Mouse (Mus musculus): ENCODE data around the gene Nme3. TPM values are rescaled to one million over a fixed set of nuclear protein-coding genes. Genes with fewer than 3 reads are reported as not detected.
"Not testable (repeated sequence)": the region's sequence is repeated elsewhere in the genome, so short reads cannot be mapped to it uniquely, and the experiment has no call there.

The Nme3 gene
- polyA plus RNA-seq, 1 experiment from 2014 or later: 95.8 TPM

DNA sequence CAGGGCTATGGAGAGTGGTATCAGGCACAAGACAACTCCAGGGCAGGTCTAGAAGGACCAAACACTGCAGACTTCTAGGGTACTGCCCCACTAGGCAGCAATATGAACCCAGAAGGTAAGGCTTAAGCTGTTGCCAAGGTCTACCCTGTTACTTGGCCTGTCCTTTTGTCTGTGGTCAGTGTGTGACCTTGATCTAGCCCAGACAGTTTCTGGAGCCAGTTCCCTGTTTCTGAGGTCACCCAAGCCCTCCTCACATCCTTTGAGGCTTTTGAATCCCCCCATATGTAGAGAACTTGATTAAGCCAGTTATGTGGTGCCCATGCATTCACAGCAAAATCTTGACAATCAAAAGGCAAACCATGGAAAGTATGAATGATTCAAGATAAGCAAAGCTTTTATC, 39.4 kb downstream of the Nme3 start:
- Histone ChIP-seq H3K4me2 (replicated peaks) (peak overlapping the region; percentile 90), H3K4me3 (replicated peaks; ENCODE audit: low read length) (peak overlapping the region; percentile 93), H3K9me3 (ENCODE audit: control insufficient read depth, low read length) (no peaks in the 10 kb centered on the region), H3K9ac (peak overlapping the region; percentile 92), H3K4me1 (replicated peaks; ENCODE audit: control insufficient read depth, insufficient read depth, low read length) (peaks cover 16% of the 10 kb centered on the region), H3K36me3 (replicated peaks; ENCODE audit: control insufficient read depth, insufficient read depth) (peaks cover 13% of the 10 kb centered on the region), H3K27me3 (ENCODE audit: control insufficient read depth, insufficient read depth, low read length) (no peaks in the 10 kb centered on the region), H3K27ac (no peak overlapping the region)
- ATAC-seq (ENCODE audit: low FRiP score) (no peak), DNase-seq (ENCODE audit: low spot score) (no peak)

DNA sequence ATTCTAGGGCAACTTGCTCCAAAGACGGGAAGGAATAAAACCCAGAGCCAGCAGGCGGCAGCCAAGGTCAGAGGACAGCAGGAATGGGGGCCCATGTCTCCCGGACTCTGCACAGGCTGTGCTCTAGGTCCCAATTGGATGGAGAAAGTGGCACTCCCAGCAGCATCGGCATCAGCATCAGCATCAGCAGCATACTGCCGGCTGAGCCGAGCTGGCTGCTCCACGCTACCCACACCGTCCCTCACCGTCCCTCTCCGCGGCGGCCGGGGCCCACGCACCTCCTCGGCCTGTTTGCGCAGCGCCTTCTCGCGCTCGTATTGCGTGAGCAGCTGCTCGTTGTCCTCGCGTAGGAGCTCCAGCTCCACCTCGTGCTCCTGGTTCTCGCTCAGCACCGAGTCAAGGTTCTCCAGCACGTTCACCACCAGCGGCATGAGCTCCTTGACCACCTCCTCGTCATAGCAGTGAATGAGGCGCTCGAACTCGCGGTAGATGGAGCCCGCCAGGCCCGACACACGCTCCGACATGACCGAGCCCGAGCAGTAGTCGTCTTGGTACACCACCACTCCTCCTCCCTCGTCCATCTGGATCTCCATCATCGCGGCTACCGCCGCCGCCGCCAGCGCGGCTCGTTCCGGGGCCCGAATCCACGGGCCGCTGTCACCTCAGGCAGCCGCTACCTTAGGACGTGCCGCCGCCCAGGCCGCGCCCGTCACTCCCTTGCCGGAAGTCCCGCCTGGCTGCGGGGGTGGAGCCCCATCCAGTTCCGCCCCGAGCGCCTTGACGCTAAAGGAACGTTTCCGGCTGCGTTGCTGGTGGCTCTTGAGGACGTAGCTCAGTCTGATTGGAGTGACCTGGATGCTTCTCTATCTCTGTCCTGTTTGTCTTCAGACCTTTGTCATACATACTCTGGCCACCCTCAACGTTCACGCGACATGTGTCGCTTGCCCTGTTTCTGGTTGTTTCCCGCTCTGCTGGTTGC, 40.2 kb downstream of the Nme3 start, which contains the start of gene Mapk8ip3:
Mapk8ip3 (minus strand) TSS at position 719 of the 979 bp plus-strand sequence.
- Histone ChIP-seq H3K9ac (peak within 1 kb of the TSS; percentile 92), H3K9me3 (ENCODE audit: control insufficient read depth, low read length) (no peaks in the 10 kb centered on the region), H3K27me3 (ENCODE audit: control insufficient read depth, insufficient read depth, low read length) (no peaks in the 10 kb centered on the region), H3K4me3 (replicated peaks; ENCODE audit: low read length) (peak within 1 kb of the TSS; percentile 93), H3K36me3 (replicated peaks; ENCODE audit: control insufficient read depth, insufficient read depth) (peaks cover 7% of the 10 kb centered on the region; the same call in 1 of the 2 replicates), H3K27ac (peak within 1 kb of the TSS; percentile 95), H3K4me1 (replicated peaks; ENCODE audit: control insufficient read depth, insufficient read depth, low read length) (peaks cover 16% of the 10 kb centered on the region), H3K4me2 (replicated peaks) (peak within 1 kb of the TSS; percentile 90)
- under 1% methylated on average over 78 of the region's 78 CpGs for WGBS
- peak; percentile 92 for DNase-seq (ENCODE audit: low spot score)
- peak; percentile 98 for ATAC-seq (ENCODE audit: low FRiP score)

- no peak for ATAC-seq (ENCODE audit: low FRiP score)
- Histone ChIP-seq H3K27ac (peak overlapping the region; percentile 95), H3K4me2 (replicated peaks) (peak overlapping the region; percentile 90), H3K9ac (peak overlapping the region; percentile 92), H3K27me3 (ENCODE audit: control insufficient read depth, insufficient read depth, low read length) (no peaks in the 10 kb centered on the region), H3K9me3 (ENCODE audit: control insufficient read depth, low read length) (no peaks in the 10 kb centered on the region), H3K4me3 (replicated peaks; ENCODE audit: low read length) (peak overlapping the region; percentile 93), H3K4me1 (replicated peaks; ENCODE audit: control insufficient read depth, insufficient read depth, low read length) (peaks cover 16% of the 10 kb centered on the region), H3K36me3 (replicated peaks; ENCODE audit: control insufficient read depth, insufficient read depth) (no peaks in the 10 kb centered on the region)
- 51% methylated on average over 6 of the region's 6 CpGs for WGBS
- DNase-seq (ENCODE audit: low spot score): no peak
These were observed 41.0 kb downstream of the Nme3 start for GRCm38 (mm10) chr17:24937266-24937665.

- H3K27me3 ChIP-seq (ENCODE audit: control insufficient read depth, insufficient read depth, low read length); ATAC-seq (ENCODE audit: low FRiP score); H3K4me2 ChIP-seq (replicated peaks); H3K4me3 ChIP-seq (replicated peaks; ENCODE audit: low read length); DNase-seq (ENCODE audit: low spot score); H3K27ac ChIP-seq; H3K9ac ChIP-seq; H3K9me3 ChIP-seq (ENCODE audit: control insufficient read depth, low read length); H3K4me1 ChIP-seq (replicated peaks; ENCODE audit: control insufficient read depth, insufficient read depth, low read length): not testable (repeated sequence)
- peaks cover 38% of the 10 kb centered on the region for H3K36me3 ChIP-seq (replicated peaks; ENCODE audit: control insufficient read depth, insufficient read depth)
- 5% methylated on average over 2 of the region's 2 CpGs for WGBS
These were observed 46.2 kb downstream of the Nme3 start for GRCm38 (mm10) chr17:24942453-24942852.

GRCm38 (mm10) chr17:24943036-24943435, 46.7 kb downstream of the Nme3 start:
- H3K4me3 ChIP-seq (replicated peaks; ENCODE audit: low read length): no peak overlapping the region
- DNase-seq (ENCODE audit: low spot score) (no peak), ATAC-seq (ENCODE audit: low FRiP score) (no peak)
- WGBS: 87% methylated on average over 7 of the region's 7 CpGs
- H3K36me3 ChIP-seq (replicated peaks; ENCODE audit: control insufficient read depth, insufficient read depth): peaks cover 44% of the 10 kb centered on the region
- no peaks in the 10 kb centered on the region for H3K27me3 ChIP-seq (ENCODE audit: control insufficient read depth, insufficient read depth, low read length)
- H3K9me3 ChIP-seq (ENCODE audit: control insufficient read depth, low read length): no peaks in the 10 kb centered on the region
- H3K27ac ChIP-seq: no peak overlapping the region
- H3K9ac ChIP-seq: no peak overlapping the region
- H3K4me2 ChIP-seq (replicated peaks): no peak overlapping the region
- H3K4me1 ChIP-seq (replicated peaks; ENCODE audit: control insufficient read depth, insufficient read depth, low read length): no peaks in the 10 kb centered on the region

GRCm38 (mm10) chr17:24943589-24943988, 47.3 kb downstream of the Nme3 start:
- not testable (repeated sequence) for H3K4me2 ChIP-seq (replicated peaks); H3K9me3 ChIP-seq (ENCODE audit: control insufficient read depth, low read length); DNase-seq (ENCODE audit: low spot score); H3K4me3 ChIP-seq (replicated peaks; ENCODE audit: low read length); ATAC-seq (ENCODE audit: low FRiP score); H3K27ac ChIP-seq; H3K4me1 ChIP-seq (replicated peaks; ENCODE audit: control insufficient read depth, insufficient read depth, low read length); H3K9ac ChIP-seq; H3K27me3 ChIP-seq (ENCODE audit: control insufficient read depth, insufficient read depth, low read length)
- H3K36me3 ChIP-seq (replicated peaks; ENCODE audit: control insufficient read depth, insufficient read depth): peaks cover 50% of the 10 kb centered on the region
- WGBS: 96% methylated on average over 1 of the region's 1 CpGs

Other genes starting within 250 kb of the Nme3 start
- 53.5 and 56.9 TPM in 2 replicates for gene Slc9a3r2, start 246.2 kb upstream of the Nme3 start, polyA plus RNA-seq (2014; fragmentation: Nextera tagmentation; extraction: Ambion mirVana)
- 0.83 TPM in 1 of 2 replicates, not detected in the other for gene Npw, start 238.0 kb upstream of the Nme3 start, polyA plus RNA-seq (2014; fragmentation: Nextera tagmentation; extraction: Ambion mirVana)
- gene Zfp598, start 226.8 kb upstream of the Nme3 start, polyA plus RNA-seq (2014; fragmentation: Nextera tagmentation; extraction: Ambion mirVana): 22.8 and 25.6 TPM in 2 replicates
- gene Syngr3, start 206.5 kb upstream of the Nme3 start, polyA plus RNA-seq (2014; fragmentation: Nextera tagmentation; extraction: Ambion mirVana): 178 and 220 TPM in 2 replicates
- gene Gfer, start 200.3 kb upstream of the Nme3 start, polyA plus RNA-seq (2014; fragmentation: Nextera tagmentation; extraction: Ambion mirVana): 35.2 and 43.4 TPM in 2 replicates
- gene Noxo1, start 200.3 kb upstream of the Nme3 start, polyA plus RNA-seq (2014; fragmentation: Nextera tagmentation; extraction: Ambion mirVana): 1.9 and 2.4 TPM in 2 replicates
- 58.3 and 64.3 TPM in 2 replicates for gene Tbl3, start 188.8 kb upstream of the Nme3 start, polyA plus RNA-seq (2014; fragmentation: Nextera tagmentation; extraction: Ambion mirVana)
- gene Rnf151, start 178.4 kb upstream of the Nme3 start, polyA plus RNA-seq (2014; fragmentation: Nextera tagmentation; extraction: Ambion mirVana): not detected in 2 replicates
- 800 and 838 TPM in 2 replicates for gene Rps2, start 178.4 kb upstream of the Nme3 start, polyA plus RNA-seq (2014; fragmentation: Nextera tagmentation; extraction: Ambion mirVana)
- gene Ndufb10, start 172.0 kb upstream of the Nme3 start, polyA plus RNA-seq (2014; fragmentation: Nextera tagmentation; extraction: Ambion mirVana): 308 and 347 TPM in 2 replicates
- gene Rpl3l, start 168.7 kb upstream of the Nme3 start, polyA plus RNA-seq (2014; fragmentation: Nextera tagmentation; extraction: Ambion mirVana): 0.25 TPM in 1 of 2 replicates, not detected in the other
- gene Msrb1, start 159.9 kb upstream of the Nme3 start, polyA plus RNA-seq (2014; fragmentation: Nextera tagmentation; extraction: Ambion mirVana): 20.5 and 22.4 TPM in 2 replicates
- 0.36 TPM in 1 of 2 replicates, not detected in the other for gene Hs3st6, start 143.5 kb upstream of the Nme3 start, polyA plus RNA-seq (2014; fragmentation: Nextera tagmentation; extraction: Ambion mirVana)
- gene Meiob, start 92.2 kb upstream of the Nme3 start, polyA plus RNA-seq (2014; fragmentation: Nextera tagmentation; extraction: Ambion mirVana): not detected in 2 replicates
- 71.5 and 73.0 TPM in 2 replicates for gene Hagh, start 56.4 kb upstream of the Nme3 start, polyA plus RNA-seq (2014; fragmentation: Nextera tagmentation; extraction: Ambion mirVana)
- gene Fahd1, start 46.1 kb upstream of the Nme3 start, polyA plus RNA-seq (2014; fragmentation: Nextera tagmentation; extraction: Ambion mirVana): 22.4 and 23.3 TPM in 2 replicates
- gene Igfals, start 30.5 kb upstream of the Nme3 start, polyA plus RNA-seq (2014; fragmentation: Nextera tagmentation; extraction: Ambion mirVana): 0.09 TPM in 1 of 2 replicates, not detected in the other
- gene Nubp2, start 10.2 kb upstream of the Nme3 start, polyA plus RNA-seq (2014; fragmentation: Nextera tagmentation; extraction: Ambion mirVana): 67.4 and 72.8 TPM in 2 replicates
- 75.0 and 82.0 TPM in 2 replicates for gene Spsb3, start 9.9 kb upstream of the Nme3 start, polyA plus RNA-seq (2014; fragmentation: Nextera tagmentation; extraction: Ambion mirVana)
- 22.7 and 23.7 TPM in 2 replicates for gene Eme2, start 1.4 kb upstream of the Nme3 start, polyA plus RNA-seq (2014; fragmentation: Nextera tagmentation; extraction: Ambion mirVana)
- 72.9 and 82.6 TPM in 2 replicates for gene Mrps34, start 1.4 kb upstream of the Nme3 start, polyA plus RNA-seq (2014; fragmentation: Nextera tagmentation; extraction: Ambion mirVana)
- gene Mapk8ip3, start 40.5 kb downstream of the Nme3 start, polyA plus RNA-seq (2014; fragmentation: Nextera tagmentation; extraction: Ambion mirVana): 86.0 and 90.1 TPM in 2 replicates
- 58.2 and 60.6 TPM in 2 replicates for gene Jpt2, start 64.2 kb downstream of the Nme3 start, polyA plus RNA-seq (2014; fragmentation: Nextera tagmentation; extraction: Ambion mirVana)
- gene Cramp1l, start 119.3 kb downstream of the Nme3 start, polyA plus RNA-seq (2014; fragmentation: Nextera tagmentation; extraction: Ambion mirVana): 8.0 and 8.1 TPM in 2 replicates
- gene Ift140, start 119.6 kb downstream of the Nme3 start, polyA plus RNA-seq (2014; fragmentation: Nextera tagmentation; extraction: Ambion mirVana): 15.9 and 20.9 TPM in 2 replicates
- 11.3 and 12.4 TPM in 2 replicates for gene Tmem204, start 187.1 kb downstream of the Nme3 start, polyA plus RNA-seq (2014; fragmentation: Nextera tagmentation; extraction: Ambion mirVana)
- gene Telo2, start 219.5 kb downstream of the Nme3 start, polyA plus RNA-seq (2014; fragmentation: Nextera tagmentation; extraction: Ambion mirVana): 39.8 and 41.7 TPM in 2 replicates
- not detected in 2 replicates for gene Ptx4, start 224.3 kb downstream of the Nme3 start, polyA plus RNA-seq (2014; fragmentation: Nextera tagmentation; extraction: Ambion mirVana)
- gene Clcn7, start 236.9 kb downstream of the Nme3 start, polyA plus RNA-seq (2014; fragmentation: Nextera tagmentation; extraction: Ambion mirVana): 28.1 and 29.4 TPM in 2 replicates